Mouse (Mus musculus): ENCODE measurements around the gene Slc13a3. TPM values are rescaled to one million over a fixed set of nuclear protein-coding genes. Genes with fewer than 3 reads are reported as not detected.

Slc13a3 gene
- polyA plus RNA-seq, 2 experiments, result 0.23 to 0.47 TPM

DNA sequence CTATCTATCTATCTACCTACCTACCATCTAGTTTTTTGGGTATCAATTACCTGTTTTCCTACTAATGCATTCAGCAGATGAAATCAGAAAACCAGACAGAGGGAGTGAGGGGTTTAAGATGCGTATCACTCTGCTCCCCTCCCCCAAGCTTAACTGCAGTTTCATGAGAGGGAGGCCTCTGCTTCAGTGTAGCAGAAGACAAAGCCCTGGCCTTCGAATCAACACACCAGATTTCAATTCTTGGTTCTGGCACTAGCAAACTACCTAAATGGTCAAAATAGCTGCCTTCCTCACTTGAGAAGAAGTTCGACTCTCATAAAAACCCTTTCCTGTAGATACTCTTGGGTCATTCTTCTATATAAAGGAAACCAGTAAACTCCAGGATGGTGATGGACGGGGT is 85.7 kb downstream of the Slc13a3 start:
- Histone ChIP-seq H3K27ac (replicated peaks; ENCODE audit: low read depth, low read length) (peak overlapping the region; percentile 89), H3K4me1 (ENCODE audit: control insufficient read depth, insufficient read depth, low read length) (no peaks in the 10 kb centered on the region), H3K36me3 (ENCODE audit: control insufficient read depth, insufficient read depth, low read length) (peaks cover 45% of the 10 kb centered on the region), H3K4me3 (replicated peaks; ENCODE audit: low read length) (peak overlapping the region; percentile 87), H3K9me3 (ENCODE audit: control insufficient read depth, low read length) (no peaks in the 10 kb centered on the region), H3K27me3 (ENCODE audit: control insufficient read depth, insufficient read depth, low read length) (no peaks in the 10 kb centered on the region), H3K4me2 (replicated peaks; ENCODE audit: low read depth, low read length, severe bottlenecking) (peak overlapping the region; percentile 72), H3K9ac (ENCODE audit: low read depth, low read length, severe bottlenecking) (peak overlapping the region; percentile 87)
- 8% methylated on average over 4 of the region's 4 CpGs for WGBS
- ATAC-seq (ENCODE audit: low FRiP score, low read depth) (no peak), DNase-seq (ENCODE audit: low spot score) (no peak)
- no peak for TF ChIP-seq POLR2A (IDR thresholded peaks at IDR 0.05; ENCODE audit: borderline replicate concordance, extremely low read depth, insufficient read depth, insufficient read length)

DNA sequence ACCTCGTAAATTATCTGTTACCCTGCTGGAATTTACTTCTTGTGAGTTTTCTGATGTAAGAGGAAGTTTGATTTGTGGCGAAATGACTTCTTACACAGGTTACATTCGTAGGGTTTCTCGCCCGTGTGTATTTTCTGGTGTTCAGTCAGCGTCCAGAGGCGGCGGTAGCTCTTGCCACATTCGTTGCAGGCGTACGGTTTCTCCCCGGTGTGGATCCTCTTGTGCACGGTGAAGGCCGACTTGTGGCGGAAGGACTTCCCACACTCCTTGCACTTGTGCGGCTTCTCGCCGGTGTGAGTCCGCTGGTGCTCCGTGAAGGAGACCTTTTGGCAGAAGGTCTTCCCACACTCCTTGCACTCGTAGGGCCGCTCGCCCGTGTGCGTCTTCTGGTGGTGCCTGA is 93.0 kb downstream of the Slc13a3 start:
- WGBS, result 97% methylated on average over 25 of the region's 25 CpGs
- H3K4me2 ChIP-seq (replicated peaks; ENCODE audit: low read depth, low read length, severe bottlenecking), result no peak overlapping the region
- H3K9ac ChIP-seq (ENCODE audit: low read depth, low read length, severe bottlenecking), result no peak overlapping the region
- H3K27ac ChIP-seq (replicated peaks; ENCODE audit: low read depth, low read length), result no peak overlapping the region
- peaks cover 89% of the 10 kb centered on the region for H3K36me3 ChIP-seq (ENCODE audit: control insufficient read depth, insufficient read depth, low read length)
- peaks cover 10% of the 10 kb centered on the region for H3K9me3 ChIP-seq (ENCODE audit: control insufficient read depth, low read length)
- H3K27me3 ChIP-seq (ENCODE audit: control insufficient read depth, insufficient read depth, low read length), result no peaks in the 10 kb centered on the region
- ATAC-seq (ENCODE audit: low FRiP score, low read depth) (no peak), DNase-seq (ENCODE audit: low spot score) (no peak)
- no peak for TF ChIP-seq POLR2A (IDR thresholded peaks at IDR 0.05; ENCODE audit: borderline replicate concordance, extremely low read depth, insufficient read depth, insufficient read length)
- no peak overlapping the region for H3K4me3 ChIP-seq (replicated peaks; ENCODE audit: low read length)
- H3K4me1 ChIP-seq (ENCODE audit: control insufficient read depth, insufficient read depth, low read length), result no peaks in the 10 kb centered on the region

DNA sequence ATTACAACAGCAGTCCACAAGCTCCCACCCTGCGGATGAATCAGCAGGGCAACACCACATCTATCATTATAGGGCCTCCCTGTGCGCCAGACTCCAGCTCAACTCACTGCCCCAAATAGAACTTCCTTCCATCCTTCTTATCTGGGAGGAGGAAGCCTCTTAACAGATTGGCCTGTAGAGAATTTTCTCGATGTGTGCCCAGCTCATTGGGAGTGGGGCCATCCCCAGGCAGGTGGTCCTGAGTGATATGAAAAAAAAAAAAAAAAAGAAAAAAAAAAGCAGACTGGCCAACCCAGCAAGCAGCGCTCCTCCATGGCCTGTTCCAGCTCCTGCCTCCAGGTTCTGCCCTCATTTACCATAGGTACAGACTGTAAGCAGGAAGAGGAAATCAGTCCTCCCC is 97.0 kb downstream of the Slc13a3 start:
- no peak overlapping the region for H3K27ac ChIP-seq (replicated peaks; ENCODE audit: low read depth, low read length)
- no peak for TF ChIP-seq POLR2A (IDR thresholded peaks at IDR 0.05; ENCODE audit: borderline replicate concordance, extremely low read depth, insufficient read depth, insufficient read length)
- WGBS, result 86% methylated on average over 4 of the region's 4 CpGs
- H3K4me3 ChIP-seq (replicated peaks; ENCODE audit: low read length), result no peak overlapping the region
- no peaks in the 10 kb centered on the region for H3K4me1 ChIP-seq (ENCODE audit: control insufficient read depth, insufficient read depth, low read length)
- peaks cover 57% of the 10 kb centered on the region for H3K36me3 ChIP-seq (ENCODE audit: control insufficient read depth, insufficient read depth, low read length)
- DNase-seq (ENCODE audit: low spot score) (no peak), ATAC-seq (ENCODE audit: low FRiP score, low read depth) (no peak)
- H3K27me3 ChIP-seq (ENCODE audit: control insufficient read depth, insufficient read depth, low read length), result no peaks in the 10 kb centered on the region
- no peak overlapping the region for H3K9ac ChIP-seq (ENCODE audit: low read depth, low read length, severe bottlenecking)
- H3K4me2 ChIP-seq (replicated peaks; ENCODE audit: low read depth, low read length, severe bottlenecking), result no peak overlapping the region
- H3K9me3 ChIP-seq (ENCODE audit: control insufficient read depth, low read length), result peaks cover 5% of the 10 kb centered on the region

DNA sequence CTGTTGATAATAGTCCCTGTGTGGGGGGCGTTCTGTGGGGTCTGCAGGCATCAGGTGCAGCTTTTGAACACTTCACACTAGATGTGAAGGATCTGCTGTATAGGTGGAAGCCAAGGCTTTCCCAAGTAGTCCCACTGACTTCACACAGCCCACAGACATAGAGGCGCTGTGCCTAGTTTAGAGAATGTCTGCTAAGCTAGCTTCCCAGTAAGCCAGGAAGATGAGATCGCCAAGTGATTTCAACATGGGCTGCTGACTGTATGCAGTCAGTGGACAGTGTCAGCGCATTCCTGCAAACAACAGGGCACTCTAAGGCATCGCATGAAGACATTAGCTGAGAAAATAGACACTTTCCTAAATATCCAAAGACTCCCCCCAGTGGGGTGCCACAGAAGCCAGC is 97.6 kb downstream of the Slc13a3 start:
- H3K4me1 ChIP-seq (ENCODE audit: control insufficient read depth, insufficient read depth, low read length), result no peaks in the 10 kb centered on the region
- no peak overlapping the region for H3K27ac ChIP-seq (replicated peaks; ENCODE audit: low read depth, low read length)
- H3K4me3 ChIP-seq (replicated peaks; ENCODE audit: low read length), result no peak overlapping the region
- no peak for TF ChIP-seq POLR2A (IDR thresholded peaks at IDR 0.05; ENCODE audit: borderline replicate concordance, extremely low read depth, insufficient read depth, insufficient read length)
- H3K9ac ChIP-seq (ENCODE audit: low read depth, low read length, severe bottlenecking), result no peak overlapping the region
- DNase-seq (ENCODE audit: low spot score) (no peak), ATAC-seq (ENCODE audit: low FRiP score, low read depth) (no peak)
- H3K36me3 ChIP-seq (ENCODE audit: control insufficient read depth, insufficient read depth, low read length), result peaks cover 51% of the 10 kb centered on the region
- WGBS, result 85% methylated on average over 5 of the region's 5 CpGs
- H3K9me3 ChIP-seq (ENCODE audit: control insufficient read depth, low read length), result peaks cover 4% of the 10 kb centered on the region; the same call in 1 of the 2 replicates
- H3K27me3 ChIP-seq (ENCODE audit: control insufficient read depth, insufficient read depth, low read length), result no peaks in the 10 kb centered on the region
- no peak overlapping the region for H3K4me2 ChIP-seq (replicated peaks; ENCODE audit: low read depth, low read length, severe bottlenecking)

DNA sequence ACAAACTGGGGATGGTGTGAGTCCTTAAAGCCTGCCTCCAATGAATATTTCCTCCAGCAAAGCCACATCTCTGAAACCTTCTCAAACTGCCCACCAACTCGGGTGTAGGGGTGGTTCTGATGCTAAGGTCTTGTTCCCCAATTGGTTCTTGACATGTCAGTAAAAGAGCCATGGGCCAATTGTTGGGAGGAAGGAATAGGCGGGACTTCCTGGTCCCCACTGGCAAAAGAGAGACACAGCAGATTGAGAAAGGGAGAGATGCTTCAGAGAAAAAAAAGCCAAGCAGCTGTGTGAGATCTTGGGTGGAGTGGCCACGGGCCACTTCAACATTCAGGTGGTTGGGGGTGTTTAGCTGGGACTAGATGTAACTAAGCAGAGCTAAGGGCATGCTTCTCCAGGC is 102.0 kb downstream of the Slc13a3 start:
- no peak overlapping the region for H3K27ac ChIP-seq (replicated peaks; ENCODE audit: low read depth, low read length)
- H3K9ac ChIP-seq (ENCODE audit: low read depth, low read length, severe bottlenecking), result no peak overlapping the region
- 22% methylated on average over 3 of the region's 3 CpGs for WGBS
- ATAC-seq (ENCODE audit: low FRiP score, low read depth), result no peak
- no peak for DNase-seq (ENCODE audit: low spot score)
- no peak for TF ChIP-seq POLR2A (IDR thresholded peaks at IDR 0.05; ENCODE audit: borderline replicate concordance, extremely low read depth, insufficient read depth, insufficient read length)
- H3K9me3 ChIP-seq (ENCODE audit: control insufficient read depth, low read length), result no peaks in the 10 kb centered on the region
- peaks cover 13% of the 10 kb centered on the region; the same call in 1 of the 2 replicates for H3K36me3 ChIP-seq (ENCODE audit: control insufficient read depth, insufficient read depth, low read length)
- peaks cover 6% of the 10 kb centered on the region; the same call in 1 of the 2 replicates for H3K4me1 ChIP-seq (ENCODE audit: control insufficient read depth, insufficient read depth, low read length)
- H3K4me2 ChIP-seq (replicated peaks; ENCODE audit: low read depth, low read length, severe bottlenecking), result no peak overlapping the region
- peaks cover 19% of the 10 kb centered on the region for H3K27me3 ChIP-seq (ENCODE audit: control insufficient read depth, insufficient read depth, low read length)
- H3K4me3 ChIP-seq (replicated peaks; ENCODE audit: low read length), result no peak overlapping the region

DNA sequence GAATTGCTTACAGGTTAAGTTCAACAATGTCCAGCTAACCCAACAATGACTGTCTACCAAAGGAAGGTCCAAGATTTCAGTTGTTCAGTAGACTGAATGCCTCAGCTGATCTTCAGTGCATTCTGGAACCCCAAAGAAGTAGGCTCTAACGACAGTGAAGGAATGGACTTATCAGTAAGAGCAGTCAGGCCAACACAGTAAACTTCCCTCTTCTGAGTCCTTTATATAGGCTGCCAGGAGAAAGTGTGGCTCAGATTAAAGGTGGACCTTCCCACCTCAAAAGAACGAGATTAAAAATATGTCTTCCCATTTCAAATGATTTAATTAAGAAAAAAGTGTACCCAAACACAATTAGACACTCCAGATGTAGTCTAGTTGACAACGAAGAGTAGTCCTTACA is 102.7 kb downstream of the Slc13a3 start:
- no peak for TF ChIP-seq POLR2A (IDR thresholded peaks at IDR 0.05; ENCODE audit: borderline replicate concordance, extremely low read depth, insufficient read depth, insufficient read length)
- no peak for ATAC-seq (ENCODE audit: low FRiP score, low read depth)
- DNase-seq (ENCODE audit: low spot score), result no peak
- WGBS, result 71% methylated on average over 3 of the region's 3 CpGs
- H3K9ac ChIP-seq (ENCODE audit: low read depth, low read length, severe bottlenecking), result no peak overlapping the region
- H3K9me3 ChIP-seq (ENCODE audit: control insufficient read depth, low read length), result no peaks in the 10 kb centered on the region
- H3K27me3 ChIP-seq (ENCODE audit: control insufficient read depth, insufficient read depth, low read length), result peaks cover 24% of the 10 kb centered on the region
- H3K4me3 ChIP-seq (replicated peaks; ENCODE audit: low read length), result no peak overlapping the region
- no peak overlapping the region for H3K4me2 ChIP-seq (replicated peaks; ENCODE audit: low read depth, low read length, severe bottlenecking)
- peaks cover 6% of the 10 kb centered on the region; the same call in 1 of the 2 replicates for H3K4me1 ChIP-seq (ENCODE audit: control insufficient read depth, insufficient read depth, low read length)
- peaks cover 9% of the 10 kb centered on the region; the same call in 1 of the 2 replicates for H3K36me3 ChIP-seq (ENCODE audit: control insufficient read depth, insufficient read depth, low read length)
- no peak overlapping the region for H3K27ac ChIP-seq (replicated peaks; ENCODE audit: low read depth, low read length)
